Mouse (Mus musculus) neural tube, embryonic 10.5 days (tissue): ENCODE measurements around the gene Tfrc.
A peak's percentile ranks its signal among the peaks of the same experiment; 100 is the strongest.

ENCODE experiments used
- DNase-seq: peaks from one replicate; pipeline ENCODE4 v3.0.0-alpha.2; 2017; ENCODE audit warnings: low spot score; ENCODE audit errors: extremely low spot score

Tfrc gene

DNA sequence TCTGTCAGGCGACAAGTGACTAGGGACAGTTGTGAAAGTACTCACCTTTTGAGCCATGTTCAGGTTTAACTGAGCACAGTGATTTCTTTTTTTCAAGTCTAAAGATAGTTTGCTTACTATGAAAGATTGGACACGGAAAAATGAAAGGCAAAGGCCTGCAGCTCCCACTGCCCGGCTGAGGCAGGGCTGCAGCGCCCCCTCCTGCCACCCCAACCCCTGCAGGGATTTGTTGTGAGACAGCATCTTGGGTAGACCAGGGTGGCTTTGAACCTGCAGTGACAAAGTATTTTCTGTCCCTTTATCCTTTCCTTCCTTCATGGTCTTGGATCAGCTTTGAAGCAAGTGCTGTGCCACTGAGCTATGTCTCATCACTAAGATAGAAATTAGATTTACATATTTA is 59.8 kb downstream of the Tfrc start:
- no peak for DNase-seq

GRCm38 (mm10) chr16:32669243-32669642 is 60.5 kb downstream of the Tfrc start:
- DNase-seq: no peak

- DNase-seq: no peak
Observed at GRCm38 (mm10) chr16:32670354-32671124, 61.8 kb downstream of the Tfrc start.

DNA sequence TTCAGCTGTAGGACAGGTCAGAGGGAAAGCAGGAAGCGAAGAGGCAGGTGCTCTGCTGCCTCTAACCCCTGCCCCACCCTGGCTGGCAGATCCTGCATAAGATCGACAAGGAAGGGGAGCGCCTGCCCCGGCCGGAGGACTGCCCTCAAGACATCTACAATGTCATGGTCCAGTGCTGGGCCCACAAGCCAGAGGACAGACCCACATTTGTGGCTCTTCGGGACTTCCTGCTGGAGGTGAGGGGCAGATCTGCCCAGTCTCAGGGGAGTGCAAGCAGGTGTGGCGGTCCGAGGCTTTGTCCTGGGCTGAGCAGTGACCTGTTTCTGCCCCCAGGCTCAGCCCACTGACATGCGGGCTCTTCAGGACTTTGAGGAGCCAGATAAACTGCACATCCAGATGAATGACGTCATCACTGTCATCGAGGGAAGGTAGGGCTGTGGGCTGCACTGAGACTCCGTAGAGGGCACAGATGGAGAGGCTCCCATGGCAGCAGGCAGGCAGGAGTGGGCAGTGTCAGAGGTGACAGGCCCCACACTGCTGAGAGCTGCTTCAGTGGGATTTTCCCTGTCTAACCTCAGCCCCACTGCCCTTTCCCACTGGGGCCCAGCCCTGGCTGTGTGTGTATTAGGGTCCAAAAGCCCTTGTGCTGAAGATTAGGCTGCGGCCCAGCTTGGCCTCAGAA is 62.6 kb downstream of the Tfrc start:
- no peak for DNase-seq

- DNase-seq: no peak
Observed at GRCm38 (mm10) chr16:32672250-32672649, 63.5 kb downstream of the Tfrc start.

- DNase-seq: no peak
Observed at GRCm38 (mm10) chr16:32672861-32673560, 64.3 kb downstream of the Tfrc start.

DNA sequence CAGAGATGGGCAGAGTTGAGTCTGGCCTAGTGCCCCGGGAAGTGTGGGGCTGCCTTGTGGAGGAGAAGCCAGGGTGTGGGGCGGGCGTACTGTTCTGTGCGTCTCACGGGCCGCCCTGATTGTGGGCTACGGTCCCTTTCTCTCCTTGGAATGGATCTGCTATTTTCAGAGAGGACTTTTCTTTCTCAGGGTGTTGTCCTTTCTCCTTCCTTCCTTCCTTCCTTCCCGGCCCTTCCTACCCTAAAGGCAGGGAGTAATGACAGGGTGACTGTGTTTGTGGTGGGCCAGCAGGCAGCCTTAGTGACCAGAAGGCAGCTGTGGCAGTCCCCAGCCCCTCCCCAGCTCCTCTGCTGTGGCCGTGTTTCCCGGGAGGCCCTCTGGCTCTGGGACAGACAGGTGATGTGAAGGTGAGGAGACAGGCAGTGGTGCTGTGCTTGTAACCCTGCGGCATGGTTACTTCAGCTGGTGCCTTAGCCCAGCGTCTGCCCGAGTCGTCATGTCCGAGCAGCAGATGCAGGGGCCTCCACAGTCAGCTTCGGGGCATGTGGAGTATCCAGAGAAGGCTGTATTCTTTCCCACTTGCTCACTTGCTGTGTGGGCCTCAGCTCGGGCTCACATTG is 65.5 kb downstream of the Tfrc start:
- DNase-seq: no peak

GRCm38 (mm10) chr16:32677040-32677700 is 68.5 kb downstream of the Tfrc start:
- DNase-seq: no peak

GRCm38 (mm10) chr16:32677903-32678302 is 69.2 kb downstream of the Tfrc start:
- no peak for DNase-seq

GRCm38 (mm10) chr16:32678812-32679211 is 70.1 kb downstream of the Tfrc start:
- DNase-seq: no peak

DNA sequence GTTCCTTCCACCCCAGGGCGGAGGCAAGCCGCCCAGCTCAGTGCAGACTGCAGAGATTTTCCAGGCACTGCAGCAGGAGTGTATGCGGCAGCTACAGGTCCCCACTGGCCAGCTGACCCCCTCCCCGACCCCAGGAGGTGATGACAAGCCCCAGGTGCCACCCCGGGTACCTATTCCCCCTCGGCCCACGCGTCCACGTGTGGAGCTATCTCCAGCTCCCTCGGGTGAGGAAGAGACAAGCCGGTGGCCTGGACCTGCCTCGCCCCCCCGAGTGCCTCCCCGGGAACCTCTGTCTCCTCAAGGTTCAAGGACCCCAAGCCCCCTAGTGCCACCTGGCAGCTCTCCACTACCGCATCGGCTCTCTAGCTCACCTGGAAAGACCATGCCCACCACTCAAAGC is 71.3 kb downstream of the Tfrc start:
- DNase-seq: no peak

DNA sequence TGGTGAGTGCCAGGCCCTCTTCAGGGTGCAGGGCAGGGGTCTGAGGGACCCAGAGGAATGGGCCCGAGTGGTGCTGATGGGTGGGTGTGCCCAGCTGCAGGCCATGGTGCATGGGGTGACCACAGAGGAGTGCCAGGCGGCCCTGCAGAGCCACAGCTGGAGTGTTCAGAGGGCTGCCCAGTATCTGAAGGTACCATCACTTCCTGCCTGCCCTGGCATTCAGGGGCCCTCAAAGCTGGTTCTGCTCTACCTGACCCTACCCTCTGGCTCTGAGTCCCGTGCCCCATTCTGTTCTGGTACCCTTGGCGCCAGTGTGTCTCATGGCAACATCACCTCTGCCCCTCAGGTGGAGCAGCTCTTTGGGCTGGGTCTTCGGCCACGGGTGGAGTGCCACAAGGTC is 72.1 kb downstream of the Tfrc start:
- no peak for DNase-seq

- peak; percentile 59 for DNase-seq
Observed at GRCm38 (mm10) chr16:32682194-32682593, 73.5 kb downstream of the Tfrc start.
